Mouse (Mus musculus) liver, adult 2 months (tissue): ENCODE results near the gene Mfsd13b. TPM values are rescaled to one million over a fixed set of nuclear protein-coding genes. Genes with fewer than 3 reads are reported as not detected.

ENCODE experiments used
- DNase-seq: peaks from one replicate; pipeline ENCODE4 v3.0.0-alpha.2; 2011; ENCODE audit warnings: low read depth, low spot score; ENCODE audit errors: extremely low read depth
- H3K27ac ChIP-seq: fragments of 200-500 bp; replicated peaks from 2 replicates; pipeline ENCODE4 v1.5.1; 2012; ENCODE audit warnings: low read depth, mild to moderate bottlenecking, control low read depth, inconsistent platforms, low read length; ENCODE audit not compliant: insufficient read depth
- H3K27me3 ChIP-seq: fragments of 200-500 bp; 2 replicates; pipeline ENCODE4 v1.6.1; 2012; ENCODE audit warnings: mild to moderate bottlenecking, moderate library complexity, low read length, inconsistent platforms; ENCODE audit not compliant: control insufficient read depth, insufficient read depth
- H3K36me3 ChIP-seq: fragments of 200-500 bp; 2 replicates; pipeline ENCODE4 v1.6.1; 2012; ENCODE audit warnings: low read length, inconsistent platforms; ENCODE audit not compliant: control insufficient read depth, insufficient read depth
- H3K4me1 ChIP-seq: fragments of 200-500 bp; 2 replicates; pipeline ENCODE4 v1.6.1; 2011; ENCODE audit warnings: low read length; ENCODE audit not compliant: control insufficient read depth, insufficient read depth
- H3K4me3 ChIP-seq: fragments of 200-500 bp; 2 replicates; pipeline ENCODE4 v1.5.1; 2011; ENCODE audit warnings: low read depth, mild to moderate bottlenecking, control low read depth, low read length, moderate library complexity; ENCODE audit not compliant: insufficient read depth
- H3K79me2 ChIP-seq: fragments of 200-500 bp; 2 replicates; pipeline ENCODE4 v1.6.1; 2012; ENCODE audit warnings: inconsistent platforms, mild to moderate bottlenecking, low read length, moderate library complexity; ENCODE audit not compliant: control insufficient read depth, insufficient read depth
- H3K9ac ChIP-seq: fragments of 200-500 bp; 2 replicates; pipeline ENCODE4 v1.6.1; 2012; ENCODE audit warnings: low read depth, mild to moderate bottlenecking, control low read depth, inconsistent platforms, low read length
- CTCF ChIP-seq: fragments of 200-500 bp; IDR thresholded peaks from 2 replicates; pipeline ENCODE4 v1.5.1; 2011; ENCODE audit warnings: low read depth, low read length, control low read depth
- POLR2A ChIP-seq: fragments of 200-500 bp; IDR thresholded peaks from 2 replicates; pipeline ENCODE4 v1.6.1; 2011; ENCODE audit warnings: low read length, control low read depth; ENCODE audit not compliant: insufficient read depth; ENCODE audit errors: extremely low read depth
- whole genome bisulfite sequencing: fragments of 180-500 bp; shearing (Covaris S2); methylation state at CpG from one replicate; pipeline ENCODE4 v1.1.7; 2018; 5-methylcytosine and 5-hydroxymethylcytosine counted together
- polyA plus RNA-seq: library from polyadenylated mRNA; depleted of rRNA; stranded (reverse); fragments of >200 nt; gene quantifications from 2 replicates; pipeline ENCODE4 v1.2.3, GENCODE M21; 2012; rRNA removed
- total RNA-seq: library from RNA; depleted of rRNA; stranded (reverse); fragments of >200 nt; gene quantifications from 2 replicates; pipeline ENCODE4 v1.2.3, GENCODE M21; 2014; rRNA removed

The Mfsd13b gene
- total and polyA plus RNA-seq, 2 experiments, result not detected

DNA sequence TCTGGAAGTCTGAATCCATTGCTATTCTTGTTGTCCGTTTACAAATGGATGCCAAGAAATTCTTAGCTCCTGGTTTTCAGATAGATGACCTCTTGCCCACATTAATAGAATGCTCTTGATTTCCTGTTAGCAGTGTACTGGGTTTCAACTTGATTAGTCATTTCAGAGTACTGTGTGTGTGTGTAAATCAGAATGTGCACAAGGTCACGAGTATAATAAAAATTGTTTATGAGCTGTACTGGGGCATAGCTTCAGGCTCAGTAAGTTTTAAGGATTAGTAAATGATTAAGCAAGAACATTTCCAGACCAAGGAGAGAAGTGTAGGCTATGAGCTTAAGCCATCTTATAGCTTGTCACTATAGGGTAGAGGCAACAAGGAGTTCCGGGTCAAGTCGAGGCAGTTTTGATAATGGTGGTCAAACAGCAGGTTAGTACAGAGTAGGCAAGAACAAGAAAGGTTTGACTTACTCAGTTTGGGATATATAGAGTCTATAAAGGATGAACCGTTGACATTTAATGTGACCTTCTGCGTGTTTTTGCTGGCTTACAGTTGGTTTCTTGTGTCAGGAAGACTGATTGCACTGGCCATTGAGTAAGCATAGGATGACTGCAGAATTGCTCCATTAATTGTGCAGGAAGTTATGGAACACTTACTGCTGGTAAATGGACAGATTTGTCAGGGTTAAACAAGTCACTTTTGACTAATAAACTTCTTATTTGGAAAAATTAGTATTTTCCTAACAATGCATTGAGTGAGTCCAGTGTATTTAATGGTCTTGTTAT lies 63.6 kb downstream of the Mfsd13b start:
- peaks cover 13% of the 10 kb centered on the region for H3K4me1 ChIP-seq
- TF ChIP-seq CTCF, result no peak
- TF ChIP-seq POLR2A, result no peak
- no peak overlapping the region for H3K27ac ChIP-seq
- peaks cover 8% of the 10 kb centered on the region; the same call in 1 of the 2 replicates for H3K36me3 ChIP-seq
- H3K27me3 ChIP-seq, result no peaks in the 10 kb centered on the region
- H3K79me2 ChIP-seq, result peaks cover 22% of the 10 kb centered on the region
- 61% methylated on average over 6 of the region's 6 CpGs for WGBS
- peak; percentile 37 for DNase-seq
- no peak overlapping the region for H3K4me3 ChIP-seq
- H3K9ac ChIP-seq, result no peak overlapping the region

DNA sequence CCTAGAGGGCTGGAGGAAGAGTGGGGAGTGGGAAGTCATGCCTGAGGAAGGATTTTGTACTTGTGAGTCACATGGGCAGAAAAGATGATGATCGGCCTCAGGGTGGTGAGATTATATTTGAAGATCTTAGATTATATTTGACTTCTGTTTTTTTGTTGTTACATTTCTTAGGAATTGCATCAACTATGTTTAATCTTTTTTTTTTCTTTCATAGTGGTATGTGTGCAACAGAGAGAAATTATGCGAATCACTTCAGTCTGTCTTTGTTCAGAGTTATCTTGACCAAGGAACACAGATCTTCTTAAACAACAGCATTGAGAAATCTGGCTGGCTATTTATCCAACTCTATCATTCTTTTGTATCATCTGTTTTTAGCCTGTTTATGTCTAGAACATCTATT lies 65.3 kb downstream of the Mfsd13b start:
- peaks cover 15% of the 10 kb centered on the region for H3K36me3 ChIP-seq
- H3K79me2 ChIP-seq, result peaks cover 16% of the 10 kb centered on the region
- no peak overlapping the region for H3K27ac ChIP-seq
- no peak for DNase-seq
- TF ChIP-seq POLR2A (no peak), CTCF (no peak)
- no peak overlapping the region for H3K9ac ChIP-seq
- H3K4me1 ChIP-seq, result peaks cover 6% of the 10 kb centered on the region
- no peaks in the 10 kb centered on the region for H3K27me3 ChIP-seq
- no peak overlapping the region for H3K4me3 ChIP-seq
- 88% methylated on average over 2 of the region's 2 CpGs for WGBS

DNA sequence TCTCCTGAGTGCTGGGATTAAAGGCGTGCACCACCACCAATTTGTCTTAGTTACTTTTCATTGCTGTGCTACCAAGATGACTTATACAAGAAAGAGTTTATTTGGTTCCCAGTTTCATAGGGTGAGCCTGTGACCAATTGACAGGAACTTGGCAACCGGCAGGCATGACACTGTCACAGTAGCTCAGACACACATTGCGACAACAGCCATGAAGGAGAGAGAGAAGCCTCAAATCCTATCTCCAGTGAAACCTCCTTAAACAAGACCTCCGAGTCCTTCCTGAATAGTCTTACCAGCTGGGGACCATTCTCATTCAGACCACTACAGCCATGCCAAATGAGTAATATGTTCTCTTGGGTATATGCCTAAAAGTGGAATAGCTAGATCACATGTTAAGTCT lies 70.8 kb downstream of the Mfsd13b start:
- TF ChIP-seq POLR2A (no peak), CTCF (no peak)
- Histone ChIP-seq H3K27ac (no peak overlapping the region), H3K36me3 (peaks cover 37% of the 10 kb centered on the region), H3K4me1 (no peaks in the 10 kb centered on the region), H3K79me2 (peaks cover 12% of the 10 kb centered on the region), H3K27me3 (no peaks in the 10 kb centered on the region), H3K9ac (no peak overlapping the region), H3K4me3 (no peak overlapping the region)
- DNase-seq, result no peak
- 86% methylated on average over 4 of the region's 4 CpGs for WGBS

DNA sequence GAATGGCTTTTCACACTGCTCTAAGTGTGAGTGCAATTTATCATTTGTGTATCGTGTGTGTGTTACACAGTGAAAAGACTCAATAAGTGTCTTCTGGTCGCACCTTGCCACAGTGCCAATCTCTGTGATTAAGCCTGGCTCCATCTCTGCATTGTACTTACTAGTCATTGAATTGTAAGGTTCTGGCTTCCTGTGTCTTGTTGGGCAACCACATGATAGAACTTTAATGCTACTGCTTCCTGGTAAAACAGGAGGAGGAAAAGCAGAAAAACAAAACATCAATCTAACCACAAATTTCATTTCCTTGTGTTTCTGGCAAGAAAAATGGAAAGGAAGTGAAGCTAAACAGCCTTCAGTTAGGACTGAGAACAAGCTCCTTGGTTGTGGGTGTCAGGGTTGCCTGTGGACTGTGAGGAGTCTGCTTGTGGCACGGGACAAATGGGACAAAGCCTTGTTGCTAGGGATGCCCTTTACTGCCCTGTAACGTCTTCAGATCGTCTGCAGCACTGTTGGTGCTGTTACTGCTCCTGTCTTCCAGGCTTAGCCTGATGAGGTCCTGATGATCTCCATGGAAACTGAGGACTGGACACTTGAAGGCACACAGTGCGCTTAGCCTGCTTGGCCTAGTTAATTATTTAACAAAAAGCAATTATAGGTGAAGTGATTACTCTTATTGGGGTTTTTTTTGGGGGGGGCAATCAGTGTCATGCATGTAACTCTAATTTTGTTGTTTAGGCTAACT lies 77.3 kb downstream of the Mfsd13b start:
- TF ChIP-seq POLR2A (no peak), CTCF (no peak)
- H3K4me3 ChIP-seq, result no peak overlapping the region
- peaks cover 5% of the 10 kb centered on the region; the same call in 1 of the 2 replicates for H3K4me1 ChIP-seq
- WGBS, result 63% methylated on average over 6 of the region's 6 CpGs
- no peaks in the 10 kb centered on the region for H3K27me3 ChIP-seq
- no peak overlapping the region; the same call in 1 of the 2 replicates for H3K27ac ChIP-seq
- peaks cover 3% of the 10 kb centered on the region; the same call in 1 of the 2 replicates for H3K79me2 ChIP-seq
- DNase-seq, result no peak
- H3K36me3 ChIP-seq, result peaks cover 23% of the 10 kb centered on the region
- no peak overlapping the region for H3K9ac ChIP-seq

DNA sequence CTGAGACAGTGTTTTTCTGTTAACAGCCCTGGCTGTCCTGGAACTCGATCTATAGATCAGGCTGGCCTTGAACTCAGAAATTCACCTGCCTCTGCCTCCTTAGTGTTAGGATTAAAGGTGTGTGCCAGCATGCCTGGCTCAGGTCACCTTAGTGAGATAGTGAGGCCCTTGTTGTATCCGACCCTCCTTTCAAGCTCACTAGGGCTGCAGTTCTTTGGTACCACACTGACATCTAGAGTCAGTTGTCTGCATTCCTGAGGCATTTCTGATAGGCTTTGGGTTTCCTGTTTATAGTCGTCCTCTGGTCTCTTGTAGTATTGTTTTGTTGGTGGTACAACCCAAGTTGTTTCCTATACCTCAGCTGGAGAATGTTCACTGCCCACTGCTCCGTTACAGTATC lies 82.0 kb downstream of the Mfsd13b start:
- no peaks in the 10 kb centered on the region for H3K27me3 ChIP-seq
- H3K4me3 ChIP-seq, result no peak overlapping the region
- peaks cover 3% of the 10 kb centered on the region; the same call in 1 of the 2 replicates for H3K4me1 ChIP-seq
- H3K27ac ChIP-seq, result no peak overlapping the region
- no peaks in the 10 kb centered on the region; the same call in 1 of the 2 replicates for H3K79me2 ChIP-seq
- 0 out of 2 replicates have a peak, but pooled peaks have one; percentile 4 for TF ChIP-seq CTCF
- TF ChIP-seq POLR2A, result no peak
- 57% methylated on average over 4 of the region's 4 CpGs for WGBS
- H3K9ac ChIP-seq, result no peak overlapping the region
- peaks cover 10% of the 10 kb centered on the region for H3K36me3 ChIP-seq
- no peak for DNase-seq

Other genes with a start within 250 kb of the Mfsd13b start
- gene Vwa3a, start 243.2 kb upstream of the Mfsd13b start, total RNA-seq, result under 0.01 TPM in 1 of 2 replicates, not detected in the other
- not detected in 2 replicates for gene Vwa3a, start 243.2 kb upstream of the Mfsd13b start, polyA plus RNA-seq
- not detected in 2 replicates for gene Gm5737, start 170.1 kb upstream of the Mfsd13b start, total RNA-seq
- not detected in 2 replicates for gene Gm5737, start 170.1 kb upstream of the Mfsd13b start, polyA plus RNA-seq
- 6.5 and 8.3 TPM in 2 replicates for gene Eef2k, start 139.7 kb upstream of the Mfsd13b start, total RNA-seq
- 6.4 and 7.4 TPM in 2 replicates for gene Eef2k, start 139.7 kb upstream of the Mfsd13b start, polyA plus RNA-seq
- 4.7 and 6.7 TPM in 2 replicates for gene Polr3e, start 64.8 kb upstream of the Mfsd13b start, total RNA-seq
- 6.6 and 8.7 TPM in 2 replicates for gene Polr3e, start 64.8 kb upstream of the Mfsd13b start, polyA plus RNA-seq
- 0.74 and 0.87 TPM in 2 replicates for gene Cdr2, start 197 bp upstream of the Mfsd13b start, total RNA-seq
- 0.45 and 0.49 TPM in 2 replicates for gene Cdr2, start 197 bp upstream of the Mfsd13b start, polyA plus RNA-seq
- gene Mettl9, start 51.9 kb downstream of the Mfsd13b start, total RNA-seq, result 37.9 and 41.4 TPM in 2 replicates
- gene Mettl9, start 51.9 kb downstream of the Mfsd13b start, polyA plus RNA-seq, result 13.8 and 18.8 TPM in 2 replicates
- gene Igsf6, start 92.1 kb downstream of the Mfsd13b start, total RNA-seq, result 3.2 and 4.0 TPM in 2 replicates
- gene Igsf6, start 92.1 kb downstream of the Mfsd13b start, polyA plus RNA-seq, result 0.41 and 0.82 TPM in 2 replicates
- gene Otoa, start 99.1 kb downstream of the Mfsd13b start, total RNA-seq, result 0.09 TPM in 1 of 2 replicates, not detected in the other
- 0.02 TPM in 1 of 2 replicates, not detected in the other for gene Otoa, start 99.1 kb downstream of the Mfsd13b start, polyA plus RNA-seq